In the genomic region with DNA sequence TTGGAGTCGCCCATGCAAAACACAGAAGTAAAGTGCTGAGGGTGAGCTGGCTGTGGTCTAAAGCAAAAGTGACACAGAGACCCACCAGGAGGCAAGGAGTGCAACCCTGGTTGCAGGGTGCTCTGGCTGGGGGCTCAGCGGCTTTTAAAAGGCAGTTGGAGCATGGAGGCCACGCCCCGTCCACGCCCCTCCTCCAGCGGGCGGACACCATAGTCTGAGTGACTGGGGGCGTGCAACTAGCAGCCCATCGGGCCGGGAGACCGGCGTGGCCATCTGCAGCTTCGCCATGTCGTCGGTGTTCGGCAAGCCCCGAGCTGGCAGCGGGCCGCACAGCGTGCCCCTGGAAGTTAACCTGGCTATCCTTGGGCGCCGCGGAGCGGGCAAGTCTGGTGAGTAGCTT, we compare ENCODE assay signal across 8 mouse cellular contexts. TPM values are rescaled to one million over a fixed set of nuclear protein-coding genes. Genes with fewer than 3 reads are reported as not detected.
DNase-seq lines count a peak whose midpoint lies in the region; ATAC-seq and TF ChIP-seq lines count a peak whose summit lies in the region.

A gene (plus strand): TSS at position 228 of the 400 bp plus-strand sequence.

- intact Hi-C loops in heart, adult 2 months (cut with DNase I), result no loop called here

- TF ChIP-seq CTCF in heart, adult 2 months (IDR thresholded peaks at IDR 0.05), result 0 out of 2 replicates have a peak, but pooled peaks have one; percentile 2

- H3K27ac ChIP-seq in embryonic facial prominence, embryonic 13.5 days, result no peak within 1 kb of the TSS
- H3K27ac ChIP-seq in heart, adult 2 months, result peak within 1 kb of the TSS; percentile 67
- no peak within 1 kb of the TSS for H3K27ac ChIP-seq in limb, embryonic 15.5 days
- H3K27ac ChIP-seq in midbrain, embryonic 15.5 days, result no peak within 1 kb of the TSS

- H3K9ac ChIP-seq in embryonic facial prominence, embryonic 13.5 days, result peak within 1 kb of the TSS; percentile 74
- peak within 1 kb of the TSS; percentile 64 for H3K9ac ChIP-seq in heart, adult 2 months (ENCODE audit: low read depth, low read length)
- H3K9ac ChIP-seq in limb, embryonic 15.5 days, result peak within 1 kb of the TSS; percentile 35; the same call in 1 of the 2 replicates
- H3K9ac ChIP-seq in midbrain, embryonic 15.5 days, result peak within 1 kb of the TSS; percentile 52

- no peaks in the 10 kb centered on the region for H3K36me3 ChIP-seq in embryonic facial prominence, embryonic 13.5 days
- no peaks in the 10 kb centered on the region for H3K36me3 ChIP-seq in heart, adult 2 months (ENCODE audit: control insufficient read depth, insufficient read depth, low read length)
- no peaks in the 10 kb centered on the region for H3K36me3 ChIP-seq in limb, embryonic 15.5 days
- H3K36me3 ChIP-seq in midbrain, embryonic 15.5 days (replicated peaks), result no peaks in the 10 kb centered on the region

- H3K79me2 ChIP-seq in heart, adult 2 months (replicated peaks; ENCODE audit: control insufficient read depth, insufficient read depth, low read length), result no peaks in the 10 kb centered on the region

- H3K4me1 ChIP-seq in embryonic facial prominence, embryonic 13.5 days, result peaks cover 10% of the 10 kb centered on the region
- peaks cover 4% of the 10 kb centered on the region for H3K4me1 ChIP-seq in heart, adult 2 months (ENCODE audit: control insufficient read depth, insufficient read depth, low read length)
- H3K4me1 ChIP-seq in limb, embryonic 15.5 days, result peaks cover 8% of the 10 kb centered on the region
- peaks cover 9% of the 10 kb centered on the region for H3K4me1 ChIP-seq in midbrain, embryonic 15.5 days

- DNase-seq in cerebellum, adult 11-12 months, result peak; percentile 20
- peak; percentile 84 for DNase-seq in heart, adult 2 months
- peak; percentile 67 for DNase-seq in kidney, adult 18-20 months
- DNase-seq in spleen, postnatal 36 days (ENCODE audit: low spot score in 2 of 2), result peak; percentile 39 to 43

- no peak for ATAC-seq in cerebellum, adult (ENCODE audit: insufficient number of reproducible peaks, low FRiP score, low TSS enrichment)
- 0 out of 2 replicates have a peak, but pooled peaks have one; percentile 57 for ATAC-seq in embryonic facial prominence, embryonic 13.5 days (ENCODE audit: insufficient number of reproducible peaks, insufficient read depth, low FRiP score, low TSS enrichment, low read depth)
- ATAC-seq in limb, embryonic 15.5 days (ENCODE audit: insufficient number of reproducible peaks, low FRiP score, low TSS enrichment, low read depth), result peak; percentile 80; the same call in 1 of the 2 replicates
- peak; percentile 62 for ATAC-seq in midbrain, embryonic 15.5 days (replicated peaks)

- TF ChIP-seq EP300 in heart, adult 2 months (IDR thresholded peaks at IDR 0.05; ENCODE audit: insufficient read depth, low read depth, low read length), result no peak

- peak; percentile 81 for TF ChIP-seq POLR2A in heart, adult 2 months (IDR thresholded peaks at IDR 0.05; ENCODE audit: insufficient read depth, low read depth, low read length)

- peak within 1 kb of the TSS; percentile 75 for H3K4me2 ChIP-seq in embryonic facial prominence, embryonic 13.5 days
- peak within 1 kb of the TSS; percentile 77 for H3K4me2 ChIP-seq in limb, embryonic 15.5 days
- peak within 1 kb of the TSS; percentile 64 for H3K4me2 ChIP-seq in midbrain, embryonic 15.5 days

- no peaks in the 10 kb centered on the region for H3K9me3 ChIP-seq in embryonic facial prominence, embryonic 13.5 days
- H3K9me3 ChIP-seq in limb, embryonic 15.5 days, result no peaks in the 10 kb centered on the region
- no peaks in the 10 kb centered on the region for H3K9me3 ChIP-seq in midbrain, embryonic 15.5 days

- peak within 1 kb of the TSS; percentile 58 for H3K4me3 ChIP-seq in embryonic facial prominence, embryonic 13.5 days
- peak within 1 kb of the TSS; percentile 35 for H3K4me3 ChIP-seq in heart, adult 2 months
- peak within 1 kb of the TSS; percentile 51 for H3K4me3 ChIP-seq in limb, embryonic 15.5 days
- H3K4me3 ChIP-seq in midbrain, embryonic 15.5 days, result peak within 1 kb of the TSS; percentile 46

- under 1% methylated on average over 24 of the region's 24 CpGs for WGBS in embryonic facial prominence, embryonic 13.5 days
- under 1% methylated on average over 24 of the region's 24 CpGs for WGBS in heart, adult 2 months
- 2% methylated on average over 23 of the region's 24 CpGs for WGBS in limb, embryonic 15.5 days
- under 1% methylated on average over 23 of the region's 24 CpGs for WGBS in midbrain, embryonic 15.5 days

- H3K27me3 ChIP-seq in embryonic facial prominence, embryonic 13.5 days, result peaks cover 12% of the 10 kb centered on the region; the same call in 1 of the 2 replicates
- no peaks in the 10 kb centered on the region for H3K27me3 ChIP-seq in heart, adult 2 months (ENCODE audit: control insufficient read depth, insufficient read depth, low read length)
- H3K27me3 ChIP-seq in limb, embryonic 15.5 days, result 0 out of 2 replicates have a peak, but pooled peaks cover 3% of the 10 kb centered on the region
- no peaks in the 10 kb centered on the region for H3K27me3 ChIP-seq in midbrain, embryonic 15.5 days (replicated peaks)

RNA-seq across cellular contexts. Expression of the gene that starts here (rescaled TPM):
- 8.7 and 9.0 TPM in 2 replicates for polyA plus RNA-seq in embryonic facial prominence, embryonic 13.5 days (2015; fragmentation: Nextera tagmentation; extraction: Ambion mirVana)
- 1 to 10 TPM; 7.2 to 8.3 TPM for total RNA-seq in heart, adult 2 months (2021)
- polyA plus RNA-seq in heart, adult 2 months (2012; rRNA removed), result 19.8 and 20.5 TPM in 2 replicates
- 8.9 and 9.7 TPM in 2 replicates for polyA plus RNA-seq in limb, embryonic 15.5 days (2015; fragmentation: Nextera tagmentation; extraction: Ambion mirVana)
- polyA plus RNA-seq in midbrain, embryonic 15.5 days (2015; fragmentation: Nextera tagmentation; extraction: Ambion mirVana), result 7.3 and 7.4 TPM in 2 replicates

Comparison
In these comparisons a context has a peak if more than half of its experiments do, and no peak if none do; other contexts are left out.
1. DNase-seq: peak in every context shown above with its lines; median percentile 84 in heart, adult 2 months; 67 in kidney, adult 18-20 months; 41 in spleen, postnatal 36 days; 20 in cerebellum, adult 11-12 months.